Mouse (Mus musculus): ENCODE results near the gene Dido1. TPM values are rescaled to one million over a fixed set of nuclear protein-coding genes. Genes with fewer than 3 reads are reported as not detected.
A peak's percentile ranks its signal among the peaks of the same experiment; 100 is the strongest.

The Dido1 gene
- polyA plus RNA-seq, 1 experiment from 2014 or later = 26.0 TPM

GRCm38 (mm10) chr2:180711527-180711926 is 1.7 kb upstream of the Dido1 start:
- H3K27ac ChIP-seq (replicated peaks; ENCODE audit: low read depth, low read length) = no peak overlapping the region
- DNase-seq (ENCODE audit: low spot score) = no peak
- peaks cover 30% of the 10 kb centered on the region for H3K36me3 ChIP-seq (ENCODE audit: control insufficient read depth, insufficient read depth, low read length)
- ATAC-seq (ENCODE audit: low read depth) = no peak
- H3K4me1 ChIP-seq (ENCODE audit: control insufficient read depth, insufficient read depth, low read length) = peaks cover 16% of the 10 kb centered on the region
- no peaks in the 10 kb centered on the region for H3K27me3 ChIP-seq (replicated peaks; ENCODE audit: control insufficient read depth, insufficient read depth, low read length)
- H3K4me2 ChIP-seq (ENCODE audit: low read depth, low read length) = peak overlapping the region; percentile 81
- H3K4me3 ChIP-seq (ENCODE audit: low read depth, low read length) = peak overlapping the region; percentile 86
- no peaks in the 10 kb centered on the region for H3K9me3 ChIP-seq (ENCODE audit: control insufficient read depth, low read length)
- WGBS = 60% methylated on average over 4 of the region's 4 CpGs
- H3K9ac ChIP-seq (ENCODE audit: low read depth, low read length) = peak overlapping the region; percentile 98

- H3K4me3 ChIP-seq (ENCODE audit: low read depth, low read length) = peak overlapping the region; percentile 86
- H3K36me3 ChIP-seq (ENCODE audit: control insufficient read depth, insufficient read depth, low read length) = peaks cover 25% of the 10 kb centered on the region
- H3K27ac ChIP-seq (replicated peaks; ENCODE audit: low read depth, low read length) = peak overlapping the region; percentile 82
- H3K9ac ChIP-seq (ENCODE audit: low read depth, low read length) = peak overlapping the region; percentile 98
- H3K9me3 ChIP-seq (ENCODE audit: control insufficient read depth, low read length) = no peaks in the 10 kb centered on the region
- H3K4me1 ChIP-seq (ENCODE audit: control insufficient read depth, insufficient read depth, low read length) = peaks cover 16% of the 10 kb centered on the region
- peak overlapping the region; percentile 81 for H3K4me2 ChIP-seq (ENCODE audit: low read depth, low read length)
- 4% methylated on average over 37 of the region's 64 CpGs for WGBS
- no peaks in the 10 kb centered on the region for H3K27me3 ChIP-seq (replicated peaks; ENCODE audit: control insufficient read depth, insufficient read depth, low read length)
- ATAC-seq (ENCODE audit: low read depth) = no peak; the same call in 1 of the 2 replicates
- no peak for DNase-seq (ENCODE audit: low spot score)
Measured at GRCm38 (mm10) chr2:180710276-180711155, 717 bp upstream of the Dido1 start.

GRCm38 (mm10) chr2:180709023-180709922 is 526 bp downstream of the Dido1 start:
- DNase-seq (ENCODE audit: low spot score) (no peak), ATAC-seq (ENCODE audit: low read depth) (peak; percentile 54)
- peak overlapping the region; percentile 86 for H3K27ac ChIP-seq (replicated peaks; ENCODE audit: low read depth, low read length)
- H3K4me2 ChIP-seq (ENCODE audit: low read depth, low read length) = peak overlapping the region; percentile 75
- WGBS = under 1% methylated on average over 39 of the region's 39 CpGs
- H3K9ac ChIP-seq (ENCODE audit: low read depth, low read length) = peak overlapping the region; percentile 98
- no peaks in the 10 kb centered on the region for H3K27me3 ChIP-seq (replicated peaks; ENCODE audit: control insufficient read depth, insufficient read depth, low read length)
- H3K9me3 ChIP-seq (ENCODE audit: control insufficient read depth, low read length) = no peaks in the 10 kb centered on the region
- H3K4me3 ChIP-seq (ENCODE audit: low read depth, low read length) = peak overlapping the region; percentile 86
- H3K4me1 ChIP-seq (ENCODE audit: control insufficient read depth, insufficient read depth, low read length) = peaks cover 16% of the 10 kb centered on the region
- peaks cover 24% of the 10 kb centered on the region for H3K36me3 ChIP-seq (ENCODE audit: control insufficient read depth, insufficient read depth, low read length)

- no peak for ATAC-seq (ENCODE audit: low read depth)
- Histone ChIP-seq H3K4me1 (ENCODE audit: control insufficient read depth, insufficient read depth, low read length) (peaks cover 16% of the 10 kb centered on the region), H3K9ac (ENCODE audit: low read depth, low read length) (no peak overlapping the region), H3K4me2 (ENCODE audit: low read depth, low read length) (no peak overlapping the region), H3K36me3 (ENCODE audit: control insufficient read depth, insufficient read depth, low read length) (0 out of 2 replicates have a peak, but pooled peaks cover 6% of the 10 kb centered on the region), H3K27me3 (replicated peaks; ENCODE audit: control insufficient read depth, insufficient read depth, low read length) (no peaks in the 10 kb centered on the region), H3K27ac (replicated peaks; ENCODE audit: low read depth, low read length) (no peak overlapping the region), H3K4me3 (ENCODE audit: low read depth, low read length) (no peak overlapping the region), H3K9me3 (ENCODE audit: control insufficient read depth, low read length) (no peaks in the 10 kb centered on the region)
- WGBS = 95% methylated on average over 5 of the region's 5 CpGs
- DNase-seq (ENCODE audit: low spot score) = no peak
Measured at GRCm38 (mm10) chr2:180705975-180706374, 3.8 kb downstream of the Dido1 start.

GRCm38 (mm10) chr2:180705066-180705465 is 4.7 kb downstream of the Dido1 start:
- H3K36me3 ChIP-seq (ENCODE audit: control insufficient read depth, insufficient read depth, low read length) = 0 out of 2 replicates have a peak, but pooled peaks cover 6% of the 10 kb centered on the region
- no peaks in the 10 kb centered on the region for H3K27me3 ChIP-seq (replicated peaks; ENCODE audit: control insufficient read depth, insufficient read depth, low read length)
- H3K27ac ChIP-seq (replicated peaks; ENCODE audit: low read depth, low read length) = no peak overlapping the region
- H3K9me3 ChIP-seq (ENCODE audit: control insufficient read depth, low read length) = no peaks in the 10 kb centered on the region
- no peak for ATAC-seq (ENCODE audit: low read depth)
- H3K4me2 ChIP-seq (ENCODE audit: low read depth, low read length) = no peak overlapping the region
- 81% methylated on average over 3 of the region's 3 CpGs for WGBS
- no peak for DNase-seq (ENCODE audit: low spot score)
- no peak overlapping the region for H3K9ac ChIP-seq (ENCODE audit: low read depth, low read length)
- H3K4me1 ChIP-seq (ENCODE audit: control insufficient read depth, insufficient read depth, low read length) = peaks cover 24% of the 10 kb centered on the region
- H3K4me3 ChIP-seq (ENCODE audit: low read depth, low read length) = no peak overlapping the region

- 86% methylated on average over 8 of the region's 8 CpGs for WGBS
- Histone ChIP-seq H3K36me3 (ENCODE audit: control insufficient read depth, insufficient read depth, low read length) (0 out of 2 replicates have a peak, but pooled peaks cover 6% of the 10 kb centered on the region), H3K4me3 (ENCODE audit: low read depth, low read length) (no peak overlapping the region), H3K4me2 (ENCODE audit: low read depth, low read length) (no peak overlapping the region), H3K9ac (ENCODE audit: low read depth, low read length) (no peak overlapping the region), H3K4me1 (ENCODE audit: control insufficient read depth, insufficient read depth, low read length) (peaks cover 29% of the 10 kb centered on the region), H3K9me3 (ENCODE audit: control insufficient read depth, low read length) (no peaks in the 10 kb centered on the region), H3K27ac (replicated peaks; ENCODE audit: low read depth, low read length) (no peak overlapping the region), H3K27me3 (replicated peaks; ENCODE audit: control insufficient read depth, insufficient read depth, low read length) (no peaks in the 10 kb centered on the region)
- ATAC-seq (ENCODE audit: low read depth) (no peak), DNase-seq (ENCODE audit: low spot score) (no peak)
Measured at GRCm38 (mm10) chr2:180704591-180704990, 5.2 kb downstream of the Dido1 start.

GRCm38 (mm10) chr2:180703645-180704359 is 6.0 kb downstream of the Dido1 start:
- Histone ChIP-seq H3K9ac (ENCODE audit: low read depth, low read length) (no peak overlapping the region), H3K4me1 (ENCODE audit: control insufficient read depth, insufficient read depth, low read length) (peaks cover 31% of the 10 kb centered on the region), H3K9me3 (ENCODE audit: control insufficient read depth, low read length) (no peaks in the 10 kb centered on the region), H3K4me3 (ENCODE audit: low read depth, low read length) (no peak overlapping the region), H3K27ac (replicated peaks; ENCODE audit: low read depth, low read length) (no peak overlapping the region), H3K36me3 (ENCODE audit: control insufficient read depth, insufficient read depth, low read length) (0 out of 2 replicates have a peak, but pooled peaks cover 6% of the 10 kb centered on the region), H3K4me2 (ENCODE audit: low read depth, low read length) (no peak overlapping the region), H3K27me3 (replicated peaks; ENCODE audit: control insufficient read depth, insufficient read depth, low read length) (no peaks in the 10 kb centered on the region)
- 61% methylated on average over 3 of the region's 3 CpGs for WGBS
- DNase-seq (ENCODE audit: low spot score) (no peak), ATAC-seq (ENCODE audit: low read depth) (no peak)

GRCm38 (mm10) chr2:180703175-180703574 is 6.6 kb downstream of the Dido1 start:
- WGBS = 55% methylated on average over 5 of the region's 5 CpGs
- 0 out of 2 replicates have a peak, but pooled peaks cover 6% of the 10 kb centered on the region for H3K36me3 ChIP-seq (ENCODE audit: control insufficient read depth, insufficient read depth, low read length)
- ATAC-seq (ENCODE audit: low read depth) (no peak), DNase-seq (ENCODE audit: low spot score) (no peak)
- H3K4me2 ChIP-seq (ENCODE audit: low read depth, low read length) = peak overlapping the region; percentile 95; the same call in 1 of the 2 replicates
- no peaks in the 10 kb centered on the region for H3K27me3 ChIP-seq (replicated peaks; ENCODE audit: control insufficient read depth, insufficient read depth, low read length)
- H3K4me1 ChIP-seq (ENCODE audit: control insufficient read depth, insufficient read depth, low read length) = peaks cover 25% of the 10 kb centered on the region
- H3K27ac ChIP-seq (replicated peaks; ENCODE audit: low read depth, low read length) = no peak overlapping the region
- H3K4me3 ChIP-seq (ENCODE audit: low read depth, low read length) = no peak overlapping the region
- H3K9ac ChIP-seq (ENCODE audit: low read depth, low read length) = no peak overlapping the region
- H3K9me3 ChIP-seq (ENCODE audit: control insufficient read depth, low read length) = no peaks in the 10 kb centered on the region
